Mouse (Mus musculus): ENCODE data around the gene Pbx4. TPM values are rescaled to one million over a fixed set of nuclear protein-coding genes. Genes with fewer than 3 reads are reported as not detected.

Gene Pbx4
- total and polyA plus RNA-seq, 3 experiments: 0.23 to 0.68 (median 0.37) TPM

GRCm38 (mm10) chr8:69915748-69916147 lies 83.5 kb downstream of the Pbx4 start:
- TF ChIP-seq CTCF (IDR thresholded peaks at IDR 0.05) (peak; percentile 70), EP300 (IDR thresholded peaks at IDR 0.05; ENCODE audit: insufficient read depth, low read depth, low read length) (peak; percentile 47; the same call in 1 of the 2 replicates), POLR2A (IDR thresholded peaks at IDR 0.05; ENCODE audit: insufficient read depth, low read depth, low read length) (no peak)
- Histone ChIP-seq H3K27ac (peak overlapping the region; percentile 59), H3K4me1 (ENCODE audit: control insufficient read depth, insufficient read depth, low read length) (peaks cover 10% of the 10 kb centered on the region), H3K27me3 (ENCODE audit: control insufficient read depth, insufficient read depth, low read length) (no peaks in the 10 kb centered on the region), H3K9ac (ENCODE audit: low read depth, low read length) (no peak overlapping the region), H3K36me3 (ENCODE audit: control insufficient read depth, insufficient read depth, low read length) (no peaks in the 10 kb centered on the region), H3K79me2 (replicated peaks; ENCODE audit: control insufficient read depth, insufficient read depth, low read length) (peaks cover 2% of the 10 kb centered on the region; the same call in 1 of the 2 replicates), H3K4me3 (no peak overlapping the region)
- intact Hi-C loops (cut with DNase I): loop anchor here (2.0 to 5.0 kb wide), 2 partner anchors 41 to 207 kb away; partner anchors contain the start of gene Ncan
- peak in 1 of 2 experiments; percentile 53 for DNase-seq
- 44% methylated on average over 5 of the region's 5 CpGs for WGBS

GRCm38 (mm10) chr8:69918506-69918905 lies 86.2 kb downstream of the Pbx4 start:
- Histone ChIP-seq H3K4me3 (no peak overlapping the region), H3K9ac (ENCODE audit: low read depth, low read length) (no peak overlapping the region), H3K79me2 (replicated peaks; ENCODE audit: control insufficient read depth, insufficient read depth, low read length) (peaks cover 2% of the 10 kb centered on the region; the same call in 1 of the 2 replicates), H3K27ac (no peak overlapping the region), H3K4me1 (ENCODE audit: control insufficient read depth, insufficient read depth, low read length) (peaks cover 15% of the 10 kb centered on the region), H3K27me3 (ENCODE audit: control insufficient read depth, insufficient read depth, low read length) (no peaks in the 10 kb centered on the region), H3K36me3 (ENCODE audit: control insufficient read depth, insufficient read depth, low read length) (no peaks in the 10 kb centered on the region)
- no peak for DNase-seq
- no peak for TF ChIP-seq CTCF (IDR thresholded peaks at IDR 0.05)
- TF ChIP-seq EP300 (IDR thresholded peaks at IDR 0.05; ENCODE audit: insufficient read depth, low read depth, low read length): no peak
- no peak for TF ChIP-seq POLR2A (IDR thresholded peaks at IDR 0.05; ENCODE audit: insufficient read depth, low read depth, low read length)
- intact Hi-C loops (cut with DNase I): loop anchor here (2.0 to 5.0 kb wide), 2 partner anchors 204 to 248 kb away; partner anchors contain the start of gene Ncan

- Histone ChIP-seq H3K79me2 (replicated peaks; ENCODE audit: control insufficient read depth, insufficient read depth, low read length) (peaks cover 4% of the 10 kb centered on the region; the same call in 1 of the 2 replicates), H3K4me1 (ENCODE audit: control insufficient read depth, insufficient read depth, low read length) (peaks cover 17% of the 10 kb centered on the region), H3K27ac (0 out of 2 replicates have a peak overlapping the region, but pooled peaks have one; percentile 15), H3K27me3 (ENCODE audit: control insufficient read depth, insufficient read depth, low read length) (no peaks in the 10 kb centered on the region), H3K36me3 (ENCODE audit: control insufficient read depth, insufficient read depth, low read length) (no peaks in the 10 kb centered on the region), H3K9ac (ENCODE audit: low read depth, low read length) (no peak overlapping the region), H3K4me3 (no peak overlapping the region)
- peak; percentile 65 to 71 for DNase-seq
- WGBS: 29% methylated on average over 1 of the region's 1 CpGs
- TF ChIP-seq POLR2A (IDR thresholded peaks at IDR 0.05; ENCODE audit: insufficient read depth, low read depth, low read length) (no peak), EP300 (IDR thresholded peaks at IDR 0.05; ENCODE audit: insufficient read depth, low read depth, low read length) (peak; percentile 81)
- intact Hi-C loops (cut with DNase I): loop anchor here (1.0 to 5.0 kb wide), 3 partner anchors 82 to 248 kb away; partner anchors contain the start of gene Ncan
These were observed 86.7 kb downstream of the Pbx4 start for GRCm38 (mm10) chr8:69919010-69919409.

GRCm38 (mm10) chr8:69919876-69920662 lies 87.8 kb downstream of the Pbx4 start:
- H3K4me1 ChIP-seq (ENCODE audit: control insufficient read depth, insufficient read depth, low read length): peaks cover 17% of the 10 kb centered on the region
- WGBS: 37% methylated on average over 11 of the region's 11 CpGs
- no peaks in the 10 kb centered on the region for H3K36me3 ChIP-seq (ENCODE audit: control insufficient read depth, insufficient read depth, low read length)
- peak in 1 of 2 experiments; percentile 70 for DNase-seq
- intact Hi-C loops (cut with DNase I): loop anchor here (1.0 to 5.0 kb wide), 5 partner anchors 37 to 247 kb away; partner anchors contain the start of gene Ncan
- H3K27ac ChIP-seq: peak overlapping the region; percentile 63
- H3K9ac ChIP-seq (ENCODE audit: low read depth, low read length): no peak overlapping the region
- TF ChIP-seq POLR2A (IDR thresholded peaks at IDR 0.05; ENCODE audit: insufficient read depth, low read depth, low read length): 0 out of 2 replicates have a peak, but pooled peaks have one; percentile 19
- TF ChIP-seq CTCF (IDR thresholded peaks at IDR 0.05): no peak
- 0 out of 2 replicates have a peak, but pooled peaks have one; percentile 10 for TF ChIP-seq EP300 (IDR thresholded peaks at IDR 0.05; ENCODE audit: insufficient read depth, low read depth, low read length)
- H3K79me2 ChIP-seq (replicated peaks; ENCODE audit: control insufficient read depth, insufficient read depth, low read length): peaks cover 4% of the 10 kb centered on the region; the same call in 1 of the 2 replicates
- H3K27me3 ChIP-seq (ENCODE audit: control insufficient read depth, insufficient read depth, low read length): no peaks in the 10 kb centered on the region
- H3K4me3 ChIP-seq: no peak overlapping the region

GRCm38 (mm10) chr8:69921141-69921540 lies 88.8 kb downstream of the Pbx4 start:
- H3K27me3 ChIP-seq (ENCODE audit: control insufficient read depth, insufficient read depth, low read length): no peaks in the 10 kb centered on the region
- TF ChIP-seq POLR2A (IDR thresholded peaks at IDR 0.05; ENCODE audit: insufficient read depth, low read depth, low read length) (no peak), EP300 (IDR thresholded peaks at IDR 0.05; ENCODE audit: insufficient read depth, low read depth, low read length) (no peak), CTCF (IDR thresholded peaks at IDR 0.05) (no peak)
- peaks cover 4% of the 10 kb centered on the region; the same call in 1 of the 2 replicates for H3K79me2 ChIP-seq (replicated peaks; ENCODE audit: control insufficient read depth, insufficient read depth, low read length)
- no peak overlapping the region for H3K9ac ChIP-seq (ENCODE audit: low read depth, low read length)
- no peaks in the 10 kb centered on the region for H3K36me3 ChIP-seq (ENCODE audit: control insufficient read depth, insufficient read depth, low read length)
- 71% methylated on average over 2 of the region's 2 CpGs for WGBS
- intact Hi-C loops (cut with DNase I): loop anchor here (2.0 to 5.0 kb wide), 2 partner anchors 36 to 56 kb away; no protein-coding TSS in a partner anchor
- no peak for DNase-seq
- H3K4me1 ChIP-seq (ENCODE audit: control insufficient read depth, insufficient read depth, low read length): peaks cover 14% of the 10 kb centered on the region
- H3K4me3 ChIP-seq: no peak overlapping the region
- peak overlapping the region; percentile 63 for H3K27ac ChIP-seq

Other genes with a start within 250 kb of the Pbx4 start
- 1 to 10 TPM; 5.5 to 7.3 TPM for gene Zfp868, start 206.9 kb upstream of the Pbx4 start, total RNA-seq (2021)
- gene Zfp868, start 206.9 kb upstream of the Pbx4 start, polyA plus RNA-seq (2012; rRNA removed): 2.2 and 7.5 TPM in 2 replicates
- 1 to 10 TPM; 1.1 to 1.3 TPM for gene Zfp964, start 178.0 kb upstream of the Pbx4 start, total RNA-seq (2021)
- gene Zfp964, start 178.0 kb upstream of the Pbx4 start, polyA plus RNA-seq (2012; rRNA removed): 0.62 and 1.2 TPM in 2 replicates
- gene Zfp869, start 121.8 kb upstream of the Pbx4 start, total RNA-seq (2021): 10 to 100 TPM; 14.6 to 15.7 TPM
- gene Zfp869, start 121.8 kb upstream of the Pbx4 start, polyA plus RNA-seq (2012; rRNA removed): 3.0 and 6.1 TPM in 2 replicates
- 1 to 10 TPM; 2.5 to 2.7 TPM for gene Zfp963, start 82.5 kb upstream of the Pbx4 start, total RNA-seq (2021)
- gene Zfp963, start 82.5 kb upstream of the Pbx4 start, polyA plus RNA-seq (2012; rRNA removed): 1.7 and 3.8 TPM in 2 replicates
- 1 to 10 TPM in 1 of 2 experiments, under 1 TPM in 1; 0.47 to 2.1 TPM for gene Gm20422, start 57.6 kb upstream of the Pbx4 start, total RNA-seq (2021)
- 0.64 TPM in 1 of 2 replicates, not detected in the other for gene Gm20422, start 57.6 kb upstream of the Pbx4 start, polyA plus RNA-seq (2012; rRNA removed)
- gene Atp13a1, start 41.3 kb upstream of the Pbx4 start, total RNA-seq (2021): 10 to 100 TPM; 12.9 to 14.7 TPM
- gene Atp13a1, start 41.3 kb upstream of the Pbx4 start, polyA plus RNA-seq (2012; rRNA removed): 25.7 and 26.5 TPM in 2 replicates
- 10 to 100 TPM; 15.6 to 16.1 TPM for gene Zfp866, start 41.3 kb upstream of the Pbx4 start, total RNA-seq (2021)
- 8.5 and 16.0 TPM in 2 replicates for gene Zfp866, start 41.3 kb upstream of the Pbx4 start, polyA plus RNA-seq (2012; rRNA removed)
- gene Gmip, start 23.8 kb upstream of the Pbx4 start, total RNA-seq (2021): 1 to 10 TPM; 4.6 to 4.8 TPM
- 6.6 and 10.9 TPM in 2 replicates for gene Gmip, start 23.8 kb upstream of the Pbx4 start, polyA plus RNA-seq (2012; rRNA removed)
- gene Lpar2, start 10.1 kb upstream of the Pbx4 start, total RNA-seq (2021): under 1 TPM; 0.18 to 0.25 TPM
- gene Lpar2, start 10.1 kb upstream of the Pbx4 start, polyA plus RNA-seq (2012; rRNA removed): 0.32 and 0.53 TPM in 2 replicates
- gene Cilp2, start 55.2 kb downstream of the Pbx4 start, total RNA-seq (2021): 1 to 10 TPM; 1.5 to 1.9 TPM
- 11.2 and 16.8 TPM in 2 replicates for gene Cilp2, start 55.2 kb downstream of the Pbx4 start, polyA plus RNA-seq (2012; rRNA removed)
- under 1 TPM; 0.16 to 0.23 TPM for gene Tssk6, start 69.7 kb downstream of the Pbx4 start, total RNA-seq (2021)
- gene Tssk6, start 69.7 kb downstream of the Pbx4 start, polyA plus RNA-seq (2012; rRNA removed): 0.23 and 0.49 TPM in 2 replicates
- gene Ndufa13, start 70.1 kb downstream of the Pbx4 start, total RNA-seq (2021): 100 to 1,000 TPM; 417 to 492 TPM
- 443 and 488 TPM in 2 replicates for gene Ndufa13, start 70.1 kb downstream of the Pbx4 start, polyA plus RNA-seq (2012; rRNA removed)
- gene Yjefn3, start 70.2 kb downstream of the Pbx4 start, total RNA-seq (2021): 10 to 100 TPM; 13.3 to 16.8 TPM
- gene Yjefn3, start 70.2 kb downstream of the Pbx4 start, polyA plus RNA-seq (2012; rRNA removed): 11.5 and 14.2 TPM in 2 replicates
- 10 to 100 TPM; 36.4 TPM for gene Gatad2a, start 163.9 kb downstream of the Pbx4 start, total RNA-seq (2021)
- gene Gatad2a, start 163.9 kb downstream of the Pbx4 start, polyA plus RNA-seq (2012; rRNA removed): 23.7 and 24.7 TPM in 2 replicates
- gene Mau2, start 210.2 kb downstream of the Pbx4 start, total RNA-seq (2021): 10 to 100 TPM; 30.1 to 32.6 TPM
- gene Mau2, start 210.2 kb downstream of the Pbx4 start, polyA plus RNA-seq (2012; rRNA removed): 33.2 and 46.9 TPM in 2 replicates
- gene Sugp1, start 210.3 kb downstream of the Pbx4 start, total RNA-seq (2021): 10 to 100 TPM; 15.8 to 19.6 TPM
- 6.7 and 10.6 TPM in 2 replicates for gene Sugp1, start 210.3 kb downstream of the Pbx4 start, polyA plus RNA-seq (2012; rRNA removed)
- under 1 TPM; 0.64 to 0.94 TPM for gene Tm6sf2, start 240.4 kb downstream of the Pbx4 start, total RNA-seq (2021)
- gene Tm6sf2, start 240.4 kb downstream of the Pbx4 start, polyA plus RNA-seq (2012; rRNA removed): 2.7 and 3.1 TPM in 2 replicates